Mouse (Mus musculus): ENCODE measurements at regions not wholly inside any gene's neighbourhood (a gene's known extent, or its start where the extent isn't known, plus 50 kb on each side); places are given as distances from the start of the nearest gene placed in this dataset.

- no peak overlapping the region for H3K9ac ChIP-seq (ENCODE audit: low read depth, low read length)
- ATAC-seq (ENCODE audit: low read depth), result no peak; the same call in 1 of the 2 replicates
- no peak overlapping the region for H3K4me2 ChIP-seq (ENCODE audit: low read depth, low read length)
- H3K9me3 ChIP-seq (ENCODE audit: control insufficient read depth, low read length), result no peaks in the 10 kb centered on the region
- DNase-seq (ENCODE audit: low spot score), result no peak
- H3K4me3 ChIP-seq (ENCODE audit: low read depth, low read length), result no peak overlapping the region
- no peaks in the 10 kb centered on the region for H3K27me3 ChIP-seq (replicated peaks; ENCODE audit: control insufficient read depth, insufficient read depth, low read length)
- no peaks in the 10 kb centered on the region for H3K36me3 ChIP-seq (ENCODE audit: control insufficient read depth, insufficient read depth, low read length)
- H3K4me1 ChIP-seq (ENCODE audit: control insufficient read depth, insufficient read depth, low read length), result 0 out of 2 replicates have a peak, but pooled peaks cover 3% of the 10 kb centered on the region
- WGBS, result 51% methylated on average over 4 of the region's 4 CpGs
- no peak overlapping the region for H3K27ac ChIP-seq (replicated peaks; ENCODE audit: low read depth, low read length)
Measured at GRCm38 (mm10) chr1:52553871-52554270, 53.4 kb upstream of the Nab1 start.

GRCm38 (mm10) chr1:52565812-52566211 is 64.7 kb upstream of the Nemp2 start:
- DNase-seq (ENCODE audit: low spot score) (no peak), ATAC-seq (ENCODE audit: low read depth) (no peak)
- no peaks in the 10 kb centered on the region for H3K9me3 ChIP-seq (ENCODE audit: control insufficient read depth, low read length)
- H3K4me3 ChIP-seq (ENCODE audit: low read depth, low read length), result no peak overlapping the region
- no peaks in the 10 kb centered on the region for H3K4me1 ChIP-seq (ENCODE audit: control insufficient read depth, insufficient read depth, low read length)
- no peak overlapping the region for H3K9ac ChIP-seq (ENCODE audit: low read depth, low read length)
- H3K27me3 ChIP-seq (replicated peaks; ENCODE audit: control insufficient read depth, insufficient read depth, low read length), result no peaks in the 10 kb centered on the region
- no peak overlapping the region for H3K27ac ChIP-seq (replicated peaks; ENCODE audit: low read depth, low read length)
- H3K36me3 ChIP-seq (ENCODE audit: control insufficient read depth, insufficient read depth, low read length), result no peaks in the 10 kb centered on the region
- 42% methylated on average over 6 of the region's 6 CpGs for WGBS
- H3K4me2 ChIP-seq (ENCODE audit: low read depth, low read length), result no peak overlapping the region

- Histone ChIP-seq H3K27ac (replicated peaks; ENCODE audit: low read depth, low read length) (no peak overlapping the region), H3K9ac (ENCODE audit: low read depth, low read length) (no peak overlapping the region), H3K36me3 (ENCODE audit: control insufficient read depth, insufficient read depth, low read length) (no peaks in the 10 kb centered on the region), H3K4me1 (ENCODE audit: control insufficient read depth, insufficient read depth, low read length) (no peaks in the 10 kb centered on the region; the same call in 1 of the 2 replicates), H3K27me3 (replicated peaks; ENCODE audit: control insufficient read depth, insufficient read depth, low read length) (no peaks in the 10 kb centered on the region), H3K4me2 (ENCODE audit: low read depth, low read length) (no peak overlapping the region), H3K9me3 (ENCODE audit: control insufficient read depth, low read length) (no peaks in the 10 kb centered on the region), H3K4me3 (ENCODE audit: low read depth, low read length) (no peak overlapping the region)
- DNase-seq (ENCODE audit: low spot score) (no peak), ATAC-seq (ENCODE audit: low read depth) (no peak)
- 44% methylated on average over 5 of the region's 5 CpGs for WGBS
Measured at GRCm38 (mm10) chr1:52571674-52572073, 58.8 kb upstream of the Nemp2 start.

GRCm38 (mm10) chr1:52578298-52579056 is 52.0 kb upstream of the Nemp2 start:
- WGBS, result 18% methylated on average over 5 of the region's 5 CpGs
- ATAC-seq (ENCODE audit: low read depth), result peak; percentile 92

GRCm38 (mm10) chr1:52580132-52580896 is 50.2 kb upstream of the Nemp2 start:
- H3K4me2 ChIP-seq (ENCODE audit: low read depth, low read length), result no peak overlapping the region
- no peak overlapping the region for H3K27ac ChIP-seq (replicated peaks; ENCODE audit: low read depth, low read length)
- H3K36me3 ChIP-seq (ENCODE audit: control insufficient read depth, insufficient read depth, low read length), result no peaks in the 10 kb centered on the region
- no peaks in the 10 kb centered on the region for H3K9me3 ChIP-seq (ENCODE audit: control insufficient read depth, low read length)
- 85% methylated on average over 4 of the region's 4 CpGs for WGBS
- no peak overlapping the region for H3K4me3 ChIP-seq (ENCODE audit: low read depth, low read length)
- H3K27me3 ChIP-seq (replicated peaks; ENCODE audit: control insufficient read depth, insufficient read depth, low read length), result no peaks in the 10 kb centered on the region
- DNase-seq (ENCODE audit: low spot score), result no peak
- no peak overlapping the region for H3K9ac ChIP-seq (ENCODE audit: low read depth, low read length)
- H3K4me1 ChIP-seq (ENCODE audit: control insufficient read depth, insufficient read depth, low read length), result peaks cover 12% of the 10 kb centered on the region
- ATAC-seq (ENCODE audit: low read depth), result no peak

More at GRCm38 (mm10) chr1:52578298-52579056, 52.0 kb upstream of the Nemp2 start:
- Histone ChIP-seq H3K4me1 (ENCODE audit: control insufficient read depth, insufficient read depth, low read length) (peaks cover 12% of the 10 kb centered on the region), H3K27me3 (replicated peaks; ENCODE audit: control insufficient read depth, insufficient read depth, low read length) (no peaks in the 10 kb centered on the region), H3K4me2 (ENCODE audit: low read depth, low read length) (peak overlapping the region; percentile 26), H3K36me3 (ENCODE audit: control insufficient read depth, insufficient read depth, low read length) (no peaks in the 10 kb centered on the region), H3K9me3 (ENCODE audit: control insufficient read depth, low read length) (no peaks in the 10 kb centered on the region), H3K9ac (ENCODE audit: low read depth, low read length) (no peak overlapping the region), H3K27ac (replicated peaks; ENCODE audit: low read depth, low read length) (peak overlapping the region; percentile 76), H3K4me3 (ENCODE audit: low read depth, low read length) (no peak overlapping the region)
- peak; percentile 93 for DNase-seq (ENCODE audit: low spot score)
